Mouse (Mus musculus) ES-E14 (cell line): ENCODE measurements around the gene Pdia4.

Source experiments
- ZC3H11A ChIP-seq: IDR thresholded peaks from 2 replicates; pipeline ENCODE4 v1.6.1; 2012; ENCODE audit warnings: low read depth, mild to moderate bottlenecking, inconsistent platforms, low read length, borderline replicate concordance
- ZNF384 ChIP-seq: IDR thresholded peaks from 2 replicates; pipeline ENCODE4 v1.6.1; 2012; ENCODE audit warnings: low read depth, low read length, inconsistent platforms

- TF ChIP-seq ZNF384 (no peak; the same call in 1 of the 2 replicates), ZC3H11A (no peak)
Observed at GRCm38 (mm10) chr6:47818721-47819120, 5.5 kb upstream of the Pdia4 start.
